Mouse (Mus musculus): ENCODE measurements around the gene Rgl3.

DNA sequence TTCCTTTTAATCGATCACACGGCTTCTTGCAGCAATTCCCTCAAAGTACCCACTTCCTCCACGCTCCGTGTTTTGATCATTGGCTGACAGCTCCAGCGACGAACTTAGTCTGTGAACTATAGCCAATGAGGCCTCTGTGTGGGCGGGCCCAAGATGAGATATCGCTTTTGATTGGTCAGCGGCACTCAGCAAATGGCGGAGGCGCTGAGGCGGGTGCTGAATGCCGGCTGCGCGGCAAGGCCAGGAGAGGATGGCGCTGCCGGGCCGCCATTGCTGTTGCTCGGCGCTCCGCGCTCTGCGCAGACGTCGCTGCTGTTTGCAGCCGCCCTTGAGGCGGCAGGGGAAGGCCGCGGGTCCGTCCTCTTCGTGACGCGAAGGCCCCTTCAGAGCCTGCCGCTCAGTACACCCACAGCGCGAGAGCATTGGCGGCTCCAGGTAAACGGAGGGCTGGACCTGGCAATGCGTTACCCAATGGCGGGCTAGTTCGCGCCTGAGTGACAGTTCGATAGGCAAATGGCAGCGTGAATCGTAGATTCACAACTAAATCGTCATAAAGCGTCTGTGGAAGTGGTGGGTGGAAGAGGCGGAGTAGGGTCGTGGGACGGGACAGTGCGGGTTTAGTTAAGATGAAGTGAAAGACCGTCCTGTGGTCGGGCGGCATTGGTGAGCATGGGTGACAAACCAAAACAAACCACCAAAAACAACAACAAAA, 33.5 kb downstream of the Rgl3 start, which contains the start of gene Swsap1:
- TF ChIP-seq CTCF (IDR thresholded peaks at IDR 0.05; ENCODE audit: extremely low read depth, insufficient read length, insufficient replicate concordance, low read depth, low read length) (no peak), POLR2A (IDR thresholded peaks at IDR 0.05; ENCODE audit: low read depth, low read length) (peak; percentile 38; the same call in 1 of the 2 replicates)
